Mouse (Mus musculus): ENCODE data around the gene Fam78a.

Fam78a gene

GRCm38 (mm10) chr2:32084111-32084871, at the start of gene Fam78a:
Gene Fam78a (minus strand): TSS chr2:32084857.
- DNase-seq = peak in 1 of 2 experiments; percentile 21

GRCm38 (mm10) chr2:32134039-32134438, 49.4 kb upstream of the Fam78a start:
- DNase-seq = peak; percentile 86 to 90

- DNase-seq = peak; percentile 72 to 77
These were observed 47.9 kb upstream of the Fam78a start for GRCm38 (mm10) chr2:32132567-32132992.

- no peak for DNase-seq
These were observed 47.4 kb upstream of the Fam78a start for GRCm38 (mm10) chr2:32131866-32132566.

GRCm38 (mm10) chr2:32131205-32131834, 46.7 kb upstream of the Fam78a start:
- DNase-seq = no peak

- DNase-seq = peak; percentile 18 to 41
These were observed 45.8 kb upstream of the Fam78a start for GRCm38 (mm10) chr2:32130435-32130834.

- DNase-seq = no peak
These were observed 44.9 kb upstream of the Fam78a start for GRCm38 (mm10) chr2:32129383-32130074.

GRCm38 (mm10) chr2:32128536-32128841, 43.8 kb upstream of the Fam78a start:
- no peak for DNase-seq

GRCm38 (mm10) chr2:32127653-32128535, 43.2 kb upstream of the Fam78a start:
- no peak for DNase-seq

GRCm38 (mm10) chr2:32121785-32122184, 37.1 kb upstream of the Fam78a start:
- DNase-seq = no peak

- no peak for DNase-seq
These were observed 36.5 kb upstream of the Fam78a start for GRCm38 (mm10) chr2:32121150-32121549.

GRCm38 (mm10) chr2:32119802-32120750, 35.4 kb upstream of the Fam78a start:
- DNase-seq = no peak

- no peak for DNase-seq
These were observed 31.2 kb upstream of the Fam78a start for GRCm38 (mm10) chr2:32115851-32116268.

GRCm38 (mm10) chr2:32112548-32112947, 27.9 kb upstream of the Fam78a start:
- DNase-seq = no peak

GRCm38 (mm10) chr2:32111268-32111667, 26.6 kb upstream of the Fam78a start:
- DNase-seq = no peak

- DNase-seq = no peak
These were observed 21.3 kb upstream of the Fam78a start for GRCm38 (mm10) chr2:32105930-32106329.

GRCm38 (mm10) chr2:32105117-32105913, 20.7 kb upstream of the Fam78a start:
- DNase-seq = no peak

- DNase-seq = no peak
These were observed 19.5 kb upstream of the Fam78a start for GRCm38 (mm10) chr2:32104122-32104521.

- no peak for DNase-seq
These were observed 18.9 kb upstream of the Fam78a start for GRCm38 (mm10) chr2:32103557-32103956.

- no peak for DNase-seq
These were observed 18.3 kb upstream of the Fam78a start for GRCm38 (mm10) chr2:32102944-32103343.
